Mouse (Mus musculus): Measurements from ENCODE around the gene Echs1.

Gene Echs1

GRCm38 (mm10) chr7:140116329-140117054 is at the start of gene Echs1:
Gene Echs1 (minus strand): TSS chr7:140116476.
- in situ Hi-C loops (cut with MboI; ENCODE audit: unreplicated experiment in 2 of 2) = loop anchor here (5.0 to 25.0 kb wide), 3 partner anchors 79 to 1204 kb away; partner anchors contain the start of genes Bnip3 (in 2 of the 2), Tubgcp2 (in 2 of the 2), Zfp511 (in 2 of the 2) and B4galnt4 (in 1 of the 2)

GRCm38 (mm10) chr7:140164664-140165063 is 48.4 kb upstream of the Echs1 start, which contains the start of gene Olfr522:
Gene Olfr522 (minus strand): TSS chr7:140164764.
- in situ Hi-C loops (cut with MboI; ENCODE audit: unreplicated experiment in 2 of 2) = loop anchor here in 1 of 2 experiments (25.0 kb wide), 1 partner anchor 623 kb away; the partner anchor contains the start of gene Syce1

- in situ Hi-C loops (cut with MboI; ENCODE audit: unreplicated experiment in 2 of 2) = loop anchor here in 1 of 2 experiments (25.0 kb wide), 1 partner anchor 627 kb away; the partner anchor contains the start of gene Syce1
Measured at GRCm38 (mm10) chr7:140160363-140160762, 44.1 kb upstream of the Echs1 start.

- in situ Hi-C loops (cut with MboI; ENCODE audit: unreplicated experiment in 2 of 2) = loop anchor here (10.0 to 25.0 kb wide), 2 partner anchors 180 to 633 kb away; partner anchors contain the start of genes 6430531B16Rik (in 1 of the 2) and Syce1 (in 1 of the 2)
Measured at GRCm38 (mm10) chr7:140154218-140154927, 38.1 kb upstream of the Echs1 start, which contains the start of gene Sprn. Gene Sprn (minus strand): TSS chr7:140154877.

- in situ Hi-C loops (cut with MboI; ENCODE audit: unreplicated experiment in 2 of 2) = loop anchor here (10.0 to 25.0 kb wide), 2 partner anchors 179 to 633 kb away; partner anchors contain the start of genes 6430531B16Rik (in 1 of the 2) and Syce1 (in 1 of the 2)
Measured at GRCm38 (mm10) chr7:140153829-140154217, 37.5 kb upstream of the Echs1 start.

GRCm38 (mm10) chr7:140153383-140153782 is 37.1 kb upstream of the Echs1 start:
- in situ Hi-C loops (cut with MboI; ENCODE audit: unreplicated experiment in 2 of 2) = loop anchor here (10.0 to 25.0 kb wide), 2 partner anchors 179 to 634 kb away; partner anchors contain the start of genes 6430531B16Rik (in 1 of the 2) and Syce1 (in 1 of the 2)

- in situ Hi-C loops (cut with MboI; ENCODE audit: unreplicated experiment in 2 of 2) = loop anchor here (5.0 to 25.0 kb wide), 4 partner anchors 62 to 1918 kb away; partner anchors contain the start of genes Caly (in 2 of the 2), Inpp5a (in 1 of the 2) and Mob2 (in 1 of the 2)
Measured at GRCm38 (mm10) chr7:140144550-140144949, 28.3 kb upstream of the Echs1 start.

- in situ Hi-C loops (cut with MboI; ENCODE audit: unreplicated experiment in 2 of 2) = loop anchor here (5.0 to 25.0 kb wide), 4 partner anchors 59 to 1921 kb away; partner anchors contain the start of genes Caly (in 2 of the 2), Inpp5a (in 1 of the 2) and Mob2 (in 1 of the 2)
Measured at GRCm38 (mm10) chr7:140141350-140141749, 25.1 kb upstream of the Echs1 start.

GRCm38 (mm10) chr7:140138021-140138310 is 21.7 kb upstream of the Echs1 start:
- in situ Hi-C loops (cut with MboI; ENCODE audit: unreplicated experiment in 2 of 2) = loop anchor here in 1 of 2 experiments (25.0 kb wide), 2 partner anchors 751 to 1924 kb away; partner anchors contain the start of genes Inpp5a and Mob2

GRCm38 (mm10) chr7:140137135-140138020 is 21.1 kb upstream of the Echs1 start, which contains the start of gene Mtg1:
Gene Mtg1 (plus strand): TSS chr7:140137564.
- in situ Hi-C loops (cut with MboI; ENCODE audit: unreplicated experiment in 2 of 2) = loop anchor here in 1 of 2 experiments (25.0 kb wide), 2 partner anchors 750 to 1925 kb away; partner anchors contain the start of genes Inpp5a and Mob2

GRCm38 (mm10) chr7:140135106-140135770 is 19.0 kb upstream of the Echs1 start:
- in situ Hi-C loops (cut with MboI; ENCODE audit: unreplicated experiment in 2 of 2) = loop anchor here in 1 of 2 experiments (25.0 kb wide), 2 partner anchors 748 to 1927 kb away; partner anchors contain the start of genes Inpp5a and Mob2

GRCm38 (mm10) chr7:140134033-140134432 is 17.8 kb upstream of the Echs1 start:
- in situ Hi-C loops (cut with MboI; ENCODE audit: unreplicated experiment in 2 of 2) = loop anchor here in 1 of 2 experiments (25.0 kb wide), 2 partner anchors 747 to 1928 kb away; partner anchors contain the start of genes Inpp5a and Mob2

GRCm38 (mm10) chr7:140132184-140132583 is 15.9 kb upstream of the Echs1 start:
- in situ Hi-C loops (cut with MboI; ENCODE audit: unreplicated experiment in 2 of 2) = loop anchor here in 1 of 2 experiments (25.0 kb wide), 2 partner anchors 745 to 1930 kb away; partner anchors contain the start of genes Inpp5a and Mob2

- in situ Hi-C loops (cut with MboI; ENCODE audit: unreplicated experiment in 2 of 2) = loop anchor here in 1 of 2 experiments (25.0 kb wide), 2 partner anchors 741 to 1934 kb away; partner anchors contain the start of genes Inpp5a and Mob2
Measured at GRCm38 (mm10) chr7:140127911-140128310, 11.6 kb upstream of the Echs1 start.

GRCm38 (mm10) chr7:140126934-140127333 is 10.7 kb upstream of the Echs1 start:
- in situ Hi-C loops (cut with MboI; ENCODE audit: unreplicated experiment in 2 of 2) = loop anchor here in 1 of 2 experiments (25.0 kb wide), 2 partner anchors 740 to 1935 kb away; partner anchors contain the start of genes Inpp5a and Mob2

- in situ Hi-C loops (cut with MboI; ENCODE audit: unreplicated experiment in 2 of 2) = loop anchor here in 1 of 2 experiments (25.0 kb wide), 2 partner anchors 739 to 1936 kb away; partner anchors contain the start of genes Inpp5a and Mob2
Measured at GRCm38 (mm10) chr7:140126022-140126350, 9.7 kb upstream of the Echs1 start.

GRCm38 (mm10) chr7:140125278-140126021 is 9.2 kb upstream of the Echs1 start:
- in situ Hi-C loops (cut with MboI; ENCODE audit: unreplicated experiment in 2 of 2) = loop anchor here in 1 of 2 experiments (25.0 kb wide), 2 partner anchors 738 to 1937 kb away; partner anchors contain the start of genes Inpp5a and Mob2

All from v-Abl transformed pro-B cells (cell line).